Mouse (Mus musculus) liver, postnatal 0 days (tissue): ENCODE data around the gene Msgn1.

Source experiments
- CTCF ChIP-seq: sonication (generic); IDR thresholded peaks from 2 replicates; pipeline ENCODE4 v1.5.1; 2016; ENCODE audit warnings: antibody characterized with exemption, low read depth
- EP300 ChIP-seq: IDR thresholded peaks from 2 replicates; pipeline ENCODE4 v1.6.1; 2016; ENCODE audit warnings: antibody characterized with exemption, low read depth, mild to moderate bottlenecking

DNA sequence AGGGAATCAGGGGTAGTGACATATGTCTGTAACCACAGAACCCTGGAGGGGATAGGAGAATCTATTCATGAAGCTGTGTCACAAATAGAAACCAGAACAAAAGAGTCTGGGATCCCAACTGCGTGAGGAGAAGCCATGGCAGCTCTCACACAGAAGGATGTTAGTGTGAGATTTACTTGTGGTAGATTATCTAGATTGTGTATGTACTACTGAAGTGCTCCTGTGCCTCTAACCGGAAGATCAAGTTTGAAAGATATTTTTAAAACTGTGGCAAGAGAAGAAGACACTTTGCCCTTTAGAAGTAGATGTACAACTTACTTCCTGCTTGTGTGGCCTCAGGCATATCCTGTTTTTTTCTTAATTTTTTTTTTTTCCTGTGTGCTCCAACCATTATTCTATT lies 21.5 kb upstream of the Msgn1 start:
- no peak for TF ChIP-seq CTCF
- no peak for TF ChIP-seq EP300
